ENCODE assay signal across 21 mouse cellular contexts in genomic region chr7:29880056-29880455, GRCm38 (mm10).
"Had no signal": no experiment of that assay in that cellular context is flagged by ENCODE, and none has a peak within 500 bp of the region (broad histone marks: within the 10 kb centered on the region; RNA-seq: fewer than 3 reads in every experiment).

No protein-coding gene starts in this region.

- H3K27me3 ChIP-seq: limb, embryonic 12.5 days; limb, embryonic 15.5 days; midbrain, embryonic 12.5 days; midbrain, embryonic 15.5 days; stomach, embryonic 15.5 days had no signal

- H3K4me3 ChIP-seq: layer of hippocampus, adult 2 months; limb, embryonic 12.5 days; limb, embryonic 15.5 days; midbrain, embryonic 12.5 days; midbrain, embryonic 15.5 days; myocyte; stomach, embryonic 15.5 days had no signal

- ATAC-seq: liver, postnatal 0 days; lung, postnatal 0 days; midbrain, embryonic 15.5 days had no signal

- H3K27ac ChIP-seq: layer of hippocampus, adult 2 months; limb, embryonic 12.5 days; limb, embryonic 15.5 days; liver, embryonic 14.5 days; macrophage; midbrain, embryonic 12.5 days; midbrain, embryonic 15.5 days; stomach, embryonic 15.5 days had no signal

- DNase-seq: kidney, adult 11 months; kidney, adult 9 months; kidney, postnatal 25 days; layer of hippocampus, postnatal 36 days; left cerebral cortex, postnatal 4 days; liver, postnatal 0 days; lung, embryonic 14.5 days; right cerebral cortex, postnatal 25 days; spleen, adult 18-20 months; thymus, postnatal 25 days had no signal

- H3K4me1 ChIP-seq: limb, embryonic 12.5 days; limb, embryonic 15.5 days; midbrain, embryonic 12.5 days; midbrain, embryonic 15.5 days; stomach, embryonic 15.5 days had no signal

- H3K4me2 ChIP-seq: limb, embryonic 12.5 days; limb, embryonic 15.5 days; liver, embryonic 11.5 days; lung, embryonic 14.5 days; midbrain, embryonic 12.5 days; midbrain, embryonic 15.5 days; stomach, embryonic 15.5 days had no signal

- H3K9ac ChIP-seq: limb, embryonic 12.5 days; limb, embryonic 15.5 days; liver, embryonic 14.5 days; liver, postnatal 0 days; lung, embryonic 14.5 days; midbrain, embryonic 12.5 days; midbrain, embryonic 15.5 days; stomach, embryonic 15.5 days had no signal

- H3K9me3 ChIP-seq: stomach, embryonic 15.5 days had no signal
